Mouse (Mus musculus) hindlimb bud, embryonic 11.5 days (tissue): ENCODE results near the gene Gins2.
A peak's percentile ranks its signal among the peaks of the same experiment; 100 is the strongest.

Experiments
- DNase-seq: peaks from one replicate; pipeline ENCODE4 v3.0.0-alpha.2; 2012; ENCODE audit warnings: low read depth, low spot score; ENCODE audit errors: extremely low spot score

Gene Gins2

DNA sequence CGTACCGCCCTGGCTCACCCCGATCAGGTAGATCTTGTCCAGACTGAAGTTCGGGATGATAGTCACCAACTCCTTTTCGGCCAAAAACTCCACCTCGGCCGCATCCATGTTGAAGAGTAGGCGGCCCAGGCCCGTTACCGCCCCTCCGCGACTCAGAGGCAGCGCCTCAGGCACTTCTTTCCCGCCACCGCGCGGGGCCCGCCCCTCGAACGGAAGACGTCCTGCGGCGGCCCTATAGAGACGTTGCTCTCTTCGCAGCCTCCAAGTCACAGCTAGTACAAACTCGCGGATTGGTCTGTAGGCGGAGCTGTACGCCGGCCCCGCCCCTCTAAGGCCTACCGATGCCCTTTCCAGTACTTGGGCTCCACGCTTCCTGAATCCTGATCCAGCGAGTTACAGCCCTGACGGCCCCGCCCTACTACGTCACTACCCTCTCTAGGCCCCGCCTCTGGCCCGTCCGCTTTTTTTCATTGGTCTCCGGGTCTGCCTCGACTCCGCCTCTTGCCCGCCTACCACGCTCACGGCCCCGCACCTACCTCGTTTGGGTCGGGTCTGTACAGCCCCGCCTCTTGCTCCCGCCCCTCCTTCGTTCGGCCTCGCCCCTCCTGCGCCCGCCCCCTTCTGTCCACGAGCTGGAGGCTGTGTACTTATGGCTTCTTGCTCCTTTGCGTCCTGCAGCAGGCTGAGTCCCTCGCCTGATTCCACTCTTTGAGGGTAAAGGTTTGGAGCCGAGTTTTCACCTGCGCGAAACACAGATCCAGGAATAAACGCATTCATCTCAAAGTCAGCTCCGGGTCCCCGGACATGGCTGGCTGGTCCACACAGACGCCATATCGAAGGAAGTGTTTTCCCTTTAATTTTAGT lies at the start of gene Gins2:
Gene Gins2, minus strand, starts transcription at position 397 of the 864 bp plus-strand sequence.
- DNase-seq = peak; percentile 97

DNA sequence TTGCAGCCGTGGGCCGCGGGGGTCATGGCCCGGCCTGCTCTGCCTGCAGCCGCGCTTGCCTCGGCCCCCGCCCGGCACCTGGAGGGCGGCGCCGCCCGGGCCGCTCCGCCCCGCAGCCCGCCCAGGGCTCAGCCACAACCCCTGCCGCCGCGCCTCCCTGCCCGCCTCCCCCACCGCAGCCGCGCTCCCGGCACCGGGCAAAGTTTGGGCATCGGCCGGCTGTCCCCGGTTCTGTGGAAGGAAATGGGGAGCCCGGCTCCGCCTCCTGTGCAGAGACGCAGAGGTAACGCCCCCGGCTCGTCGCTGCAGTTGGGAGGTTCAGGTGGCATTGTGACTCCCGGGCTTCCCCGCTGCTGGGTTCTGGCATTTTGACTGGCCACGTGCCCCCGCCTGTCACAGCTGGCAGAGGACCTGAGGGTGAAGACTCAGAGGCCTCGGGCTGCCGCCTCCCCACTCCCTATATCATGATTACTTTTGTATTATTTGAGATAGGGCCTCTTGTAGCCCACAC lies 45.3 kb upstream of the Gins2 start:
- no peak for DNase-seq

DNA sequence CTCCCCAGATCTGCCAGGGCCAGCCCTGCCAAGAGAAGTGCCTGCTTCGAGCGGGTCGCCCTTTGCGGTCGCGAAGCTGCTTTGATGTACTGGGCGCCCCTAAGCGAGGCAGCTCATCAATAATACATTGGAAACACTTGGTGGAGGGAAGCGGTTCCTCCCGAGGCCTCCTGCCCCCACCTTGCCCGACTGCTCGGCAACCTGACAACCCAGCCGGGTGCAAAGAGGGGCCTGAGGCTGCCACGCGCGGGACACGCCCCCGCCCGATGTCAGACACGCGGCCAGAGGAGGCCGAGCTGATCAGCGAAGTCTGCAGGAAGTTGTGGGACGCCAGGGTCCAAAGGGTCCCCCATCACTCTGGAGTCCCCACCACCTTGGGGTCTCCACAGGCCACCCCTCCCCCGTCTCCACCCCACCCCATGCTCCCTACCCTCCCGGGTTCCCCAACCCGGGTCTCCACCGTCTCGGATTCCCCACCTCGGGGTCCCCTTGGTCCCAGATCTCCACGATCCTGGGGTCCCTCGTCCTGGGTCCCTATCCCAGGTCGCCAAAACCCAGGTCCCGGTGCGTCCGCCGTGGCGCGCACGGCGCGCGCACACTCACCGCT lies 44.7 kb upstream of the Gins2 start:
- DNase-seq = no peak

DNA sequence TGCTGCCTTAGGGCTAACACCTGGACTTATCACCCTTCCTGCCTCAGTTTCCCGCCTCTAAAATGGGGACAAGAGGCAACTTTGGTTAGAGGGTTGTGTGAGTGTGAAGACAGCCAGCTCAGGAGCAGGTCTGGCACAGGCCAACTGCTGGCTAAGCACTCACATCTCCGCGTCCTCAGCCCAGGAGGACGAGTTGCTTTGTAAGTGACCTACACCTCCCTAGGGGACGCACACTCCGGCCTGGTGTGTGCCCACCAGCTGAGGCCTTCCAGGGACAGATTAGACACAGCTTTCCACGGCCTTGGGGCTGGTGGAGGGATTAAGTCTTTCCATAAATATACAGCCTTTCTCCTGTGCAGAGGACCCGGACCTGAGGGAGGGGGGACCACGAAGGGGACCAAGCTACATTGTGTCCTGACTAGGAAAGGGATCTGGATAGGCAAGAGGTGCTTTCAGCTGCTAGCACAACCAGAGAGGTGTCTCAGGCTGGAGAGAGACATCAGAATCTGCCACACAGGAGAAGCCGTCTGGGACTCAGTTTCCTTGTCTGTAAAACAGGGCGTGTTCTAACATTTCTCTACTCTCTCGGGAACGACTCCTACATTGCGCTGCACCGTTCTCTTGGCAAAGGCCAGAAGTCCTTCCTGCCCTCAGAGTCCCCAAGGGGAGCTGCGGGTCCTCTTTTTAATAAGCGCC lies 44.0 kb upstream of the Gins2 start:
- no peak for DNase-seq

DNA sequence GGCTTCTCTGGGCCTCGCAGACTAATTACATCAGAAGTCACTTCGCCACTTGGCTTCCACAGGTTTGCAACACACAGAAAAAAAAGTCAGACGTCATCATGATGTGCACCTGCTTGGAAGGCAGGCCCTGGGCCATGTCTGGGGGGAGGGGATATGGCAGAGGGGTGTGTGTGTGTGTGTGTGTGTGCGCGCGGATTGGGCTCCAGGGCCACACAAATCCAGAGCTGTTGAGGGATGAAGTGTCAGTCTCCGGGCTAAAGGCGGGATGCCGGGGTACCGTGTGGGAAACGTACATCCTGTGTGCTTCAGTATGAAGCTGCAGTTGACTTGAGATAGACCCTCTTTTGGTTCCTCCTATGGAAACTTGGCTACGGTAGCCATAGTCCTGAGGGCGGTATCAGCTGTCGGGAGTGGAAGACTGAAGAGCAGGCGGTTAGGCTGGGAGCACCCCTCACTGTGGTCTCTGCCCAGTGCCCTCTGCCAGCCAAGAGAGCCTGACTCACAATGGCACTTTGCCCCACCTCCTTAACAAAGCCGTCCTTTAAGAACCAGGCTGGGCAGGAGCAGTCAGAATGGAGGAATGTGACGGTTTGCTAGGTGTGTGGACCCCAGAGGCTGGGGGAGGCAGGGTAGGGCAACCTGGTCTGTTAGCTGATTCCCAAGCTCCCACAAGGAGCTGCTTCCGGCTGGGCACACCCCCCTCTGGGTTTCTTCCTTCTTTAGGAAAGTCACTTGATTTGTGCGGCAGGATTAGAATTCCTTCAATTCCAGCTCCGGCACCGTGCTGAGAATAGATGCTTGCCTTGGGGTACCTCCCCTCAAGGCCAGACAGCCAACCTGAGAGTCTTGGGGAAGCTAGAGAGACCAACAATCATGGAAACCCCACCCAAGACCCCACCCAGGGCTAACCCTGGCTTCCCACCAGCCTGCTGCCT lies 42.6 kb upstream of the Gins2 start:
- DNase-seq = no peak

DNA sequence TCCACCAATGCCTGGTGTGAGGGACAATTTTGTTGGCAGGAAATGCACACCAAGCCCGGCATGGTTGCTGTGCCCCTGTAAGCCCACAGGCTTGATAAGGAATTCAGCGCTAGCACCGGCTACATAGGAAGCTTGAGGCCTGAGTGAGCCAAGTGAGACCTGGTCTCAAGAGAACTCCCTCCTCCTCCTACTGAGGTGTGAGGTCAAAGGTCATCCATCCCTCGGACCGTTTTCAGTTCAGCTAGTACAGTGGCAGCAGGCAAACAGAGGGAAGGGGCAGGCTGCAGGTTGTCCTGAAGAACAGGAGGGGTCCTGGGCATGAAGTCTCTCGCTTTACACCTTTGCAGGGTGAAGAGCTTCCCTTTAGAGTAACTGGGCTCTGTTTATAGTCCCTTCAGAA lies 41.7 kb upstream of the Gins2 start:
- DNase-seq = no peak

DNA sequence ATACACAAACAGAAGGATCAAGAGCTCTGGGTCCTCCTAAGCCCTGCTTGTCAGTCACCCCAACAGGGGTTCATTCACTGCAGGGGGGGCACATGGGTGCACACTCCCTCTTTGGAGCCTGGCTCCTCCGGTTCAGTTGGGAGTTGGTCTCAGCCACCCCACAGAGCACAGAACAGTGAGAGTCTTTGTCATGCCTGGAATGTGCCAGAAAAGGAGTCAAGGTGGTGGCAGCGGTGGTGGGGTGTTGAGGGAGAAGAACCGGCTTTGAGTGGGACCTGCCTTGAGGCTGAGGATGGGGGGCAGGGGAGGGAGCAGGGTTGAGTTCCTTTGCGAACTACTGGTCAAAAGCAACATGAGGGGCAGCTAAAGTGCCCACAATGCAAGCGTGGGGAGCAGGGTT lies 40.9 kb upstream of the Gins2 start:
- DNase-seq = no peak

DNA sequence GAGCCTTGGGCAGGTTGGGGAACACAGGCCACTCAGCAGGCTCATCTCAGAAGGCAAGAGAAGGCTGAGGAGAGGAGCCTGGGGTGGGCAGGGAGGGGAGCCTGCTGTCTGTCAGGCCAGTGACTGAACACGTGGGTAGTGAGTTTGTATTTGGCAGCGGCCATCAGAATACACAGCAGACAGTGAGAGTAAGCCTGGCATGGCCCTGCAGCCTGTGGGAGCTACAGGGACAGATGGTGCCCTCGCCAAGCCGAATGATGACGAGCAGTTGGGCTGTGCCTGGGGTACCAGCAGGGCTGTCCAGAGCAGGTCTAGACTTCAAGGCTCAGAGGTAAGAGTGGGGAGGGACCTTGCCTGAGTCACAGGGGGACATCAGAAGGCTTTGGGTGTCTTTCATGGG lies 38.2 kb upstream of the Gins2 start:
- DNase-seq = no peak

DNA sequence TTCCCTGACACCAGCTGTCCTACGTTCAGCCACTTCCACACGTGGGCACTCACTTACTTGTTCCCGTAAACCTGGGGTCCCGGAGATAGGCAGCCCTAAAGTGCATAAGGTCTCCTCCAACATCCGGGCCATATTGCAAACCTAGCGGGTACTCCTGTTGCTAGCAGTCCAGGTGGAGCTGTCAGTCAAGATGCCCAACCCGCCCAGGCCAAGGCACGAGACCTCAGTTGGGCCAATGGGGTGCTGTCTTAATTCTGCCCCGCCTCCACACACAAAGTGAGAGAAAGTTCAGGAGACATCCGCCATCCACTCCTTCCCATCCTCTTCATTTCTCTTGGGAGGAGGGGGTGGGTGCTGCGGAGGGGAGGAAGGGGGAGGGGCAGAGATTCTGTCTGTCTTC lies 37.4 kb upstream of the Gins2 start:
- no peak for DNase-seq

DNA sequence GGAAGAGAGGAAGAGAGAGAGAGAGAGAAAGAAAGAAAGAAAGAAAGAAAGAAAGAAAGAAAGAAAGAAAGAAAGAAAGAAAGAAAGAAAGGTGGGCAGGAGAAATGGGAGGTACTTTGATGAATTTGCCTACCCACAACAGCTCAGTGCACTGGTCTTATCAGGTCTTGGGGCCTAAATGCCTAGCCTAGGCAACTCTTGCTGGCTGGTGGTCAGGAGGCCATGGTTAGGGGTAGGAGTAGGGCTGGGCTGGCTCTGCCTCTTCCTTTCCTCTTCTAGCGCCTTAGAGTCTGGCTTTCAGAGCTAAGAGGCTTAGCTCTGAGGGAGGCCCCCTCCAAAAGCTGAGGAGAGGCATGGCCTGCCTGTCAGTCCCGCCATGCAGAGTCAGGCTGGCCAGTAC lies 34.5 kb upstream of the Gins2 start:
- DNase-seq = no peak

DNA sequence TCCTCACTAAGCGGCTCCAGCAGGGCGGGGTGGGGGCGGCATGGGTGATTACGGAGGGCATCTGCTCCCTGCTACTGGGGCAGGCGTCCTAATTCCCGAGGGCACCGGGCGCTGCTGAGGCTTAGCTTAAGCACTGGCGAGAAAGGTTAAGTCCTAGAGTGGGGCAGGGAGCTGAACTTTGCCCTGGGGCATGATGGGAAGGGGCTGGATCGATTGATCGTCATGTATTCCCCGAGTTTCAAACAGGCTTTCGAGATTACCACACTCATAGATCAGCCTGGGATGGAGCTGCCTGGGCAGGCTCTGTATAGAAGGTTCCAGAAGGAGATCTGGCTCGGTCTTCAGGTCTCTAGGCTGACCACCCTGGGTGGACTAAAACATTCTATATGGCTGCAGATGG lies 33.1 kb upstream of the Gins2 start:
- no peak for DNase-seq

DNA sequence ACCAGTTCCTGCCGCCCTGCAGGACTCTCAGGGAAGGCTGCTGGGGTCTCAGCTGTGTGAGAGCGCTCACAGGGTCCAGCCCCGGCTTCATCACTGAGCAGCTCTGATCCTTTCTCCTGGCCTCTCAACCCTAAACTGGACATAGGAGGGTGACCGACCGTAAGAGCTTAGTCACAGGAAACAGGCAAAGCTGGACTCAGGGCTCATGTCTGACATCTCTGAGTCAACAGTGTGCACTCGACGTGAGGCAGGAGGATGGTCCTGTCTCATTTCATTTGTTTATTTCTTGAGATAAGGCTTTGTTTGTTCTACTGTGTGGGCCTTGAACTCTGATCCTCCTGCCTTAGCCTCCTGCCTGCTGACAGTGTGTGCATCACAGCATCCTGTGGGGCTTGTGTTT lies 31.3 kb upstream of the Gins2 start:
- DNase-seq = no peak

DNA sequence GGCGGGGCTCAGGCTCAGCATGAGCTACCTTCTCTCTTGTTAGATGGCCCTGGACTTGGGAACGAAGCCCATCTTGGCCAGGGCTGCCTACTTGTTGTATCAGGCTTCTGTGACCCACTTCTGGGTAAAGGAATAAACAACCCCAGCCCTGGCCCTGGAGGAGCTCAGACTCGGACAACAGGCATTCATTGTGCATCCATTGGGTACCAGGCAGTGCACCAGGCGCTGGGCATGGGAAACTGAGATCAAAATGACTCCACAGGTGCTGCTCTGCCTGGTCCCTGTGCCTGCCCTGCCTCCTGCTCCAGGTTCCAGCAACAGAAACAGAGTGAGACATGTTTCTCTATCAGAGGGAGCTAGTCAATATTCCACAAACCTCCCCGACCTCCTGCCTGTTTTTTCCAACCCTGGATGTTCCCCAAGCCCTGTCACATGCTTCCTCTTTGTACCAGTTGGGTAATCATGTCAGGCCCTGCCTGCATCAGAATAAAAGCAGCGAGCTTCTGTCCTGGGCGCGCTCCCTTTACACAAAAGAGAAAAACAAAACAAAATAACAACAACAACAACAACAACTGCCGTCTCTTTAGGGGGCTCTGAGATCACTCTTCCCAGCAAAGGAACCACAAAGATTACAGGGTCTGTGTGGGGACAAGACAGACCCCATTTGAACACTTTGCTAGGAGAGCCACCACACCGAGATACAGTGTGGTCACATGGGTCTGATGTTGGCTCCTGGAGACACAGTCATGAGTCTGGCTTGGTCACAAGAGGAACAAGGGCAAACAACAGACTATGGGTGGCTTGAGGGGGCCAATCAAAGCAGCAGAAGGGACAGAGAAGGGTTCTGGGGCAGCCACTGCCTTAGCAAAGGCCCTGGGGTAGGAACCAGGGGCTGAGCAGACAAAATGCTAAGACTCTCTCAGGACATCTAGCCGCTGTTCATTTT lies 30.4 kb upstream of the Gins2 start:
- DNase-seq = no peak

DNA sequence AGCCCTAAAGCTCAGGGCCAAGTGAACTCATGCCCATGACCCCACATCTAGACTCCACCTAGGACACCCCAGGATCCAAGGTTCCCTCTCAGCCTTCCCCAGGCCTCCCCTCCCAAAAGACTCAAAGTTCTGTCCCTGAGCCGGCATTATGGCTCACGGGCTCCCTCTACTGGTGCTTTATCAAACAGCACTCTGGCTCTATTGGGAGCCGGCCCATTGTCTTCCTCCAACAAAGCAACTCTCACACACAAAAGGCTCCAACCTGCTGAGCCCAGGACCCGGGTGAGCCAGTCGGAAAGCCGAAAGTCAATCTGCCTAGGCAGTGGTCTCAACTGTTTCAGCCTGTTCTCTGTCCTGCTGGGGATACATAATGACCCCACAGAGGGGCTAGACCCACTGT lies 29.0 kb upstream of the Gins2 start:
- peak; percentile 52 for DNase-seq

DNA sequence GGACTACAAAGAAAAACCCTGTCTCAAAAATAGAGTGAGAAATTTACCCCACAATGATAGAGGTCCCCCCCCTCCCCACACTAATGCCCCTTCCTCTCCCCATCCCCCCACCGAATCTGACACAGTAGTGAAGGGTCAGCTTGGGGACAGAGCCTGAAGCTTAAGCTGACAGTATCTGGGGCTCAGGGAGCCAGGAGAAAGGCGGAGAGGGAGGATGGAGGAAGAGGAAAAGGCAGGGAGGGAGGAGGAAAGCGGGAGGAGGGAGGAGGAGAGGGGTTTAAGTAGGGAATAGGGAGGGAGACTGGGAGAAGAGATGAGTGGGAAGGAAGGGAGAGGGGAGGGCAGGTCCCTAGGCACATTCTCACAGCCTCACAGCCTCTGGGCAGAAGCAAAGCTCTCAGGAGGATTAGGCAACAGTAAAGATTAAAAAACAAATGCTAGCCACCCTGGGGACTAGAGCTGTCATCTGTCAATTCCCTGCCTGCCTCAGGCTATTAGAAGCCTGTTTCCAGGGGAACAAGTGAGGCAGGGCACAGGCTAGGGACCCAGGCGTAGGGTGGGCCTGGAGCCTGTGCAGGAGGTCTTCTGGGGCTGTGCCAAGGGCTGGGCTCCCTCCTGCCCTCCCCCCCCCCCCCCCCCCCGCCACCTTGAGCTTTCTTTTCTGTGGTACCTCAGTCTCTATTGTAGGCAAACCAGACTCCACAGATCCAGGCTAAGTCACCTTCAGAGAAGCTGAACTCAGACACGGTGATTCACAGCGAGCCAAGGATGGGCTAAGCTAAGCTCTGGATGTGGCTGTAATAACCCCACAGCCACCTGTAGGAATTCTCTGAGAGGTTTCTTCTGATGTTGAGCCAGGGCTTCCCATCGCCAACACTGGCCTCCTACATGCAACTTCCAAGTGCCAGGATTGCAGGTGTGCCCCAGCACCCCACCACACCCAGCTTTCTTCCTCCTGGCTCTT lies 27.8 kb upstream of the Gins2 start:
- no peak for DNase-seq

DNA sequence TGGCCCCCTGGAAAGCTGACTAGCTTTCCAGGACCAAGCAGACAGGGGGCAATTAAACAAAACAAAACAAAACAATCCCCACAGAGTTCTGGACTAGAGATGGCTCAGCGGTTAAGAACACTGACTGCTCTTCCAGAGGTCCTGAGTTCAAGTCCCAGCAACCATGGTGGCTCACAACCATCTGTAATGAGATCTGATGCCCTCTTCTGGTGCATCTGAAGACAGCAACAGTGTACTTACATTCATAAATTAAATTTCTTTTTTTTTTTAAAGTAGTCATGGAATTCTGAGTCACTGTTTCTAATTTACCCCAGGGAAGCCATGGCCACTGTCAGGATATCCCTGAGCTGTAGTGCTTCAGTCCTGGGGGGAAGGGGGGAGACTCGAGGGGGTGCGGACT lies 25.4 kb upstream of the Gins2 start:
- no peak for DNase-seq

DNA sequence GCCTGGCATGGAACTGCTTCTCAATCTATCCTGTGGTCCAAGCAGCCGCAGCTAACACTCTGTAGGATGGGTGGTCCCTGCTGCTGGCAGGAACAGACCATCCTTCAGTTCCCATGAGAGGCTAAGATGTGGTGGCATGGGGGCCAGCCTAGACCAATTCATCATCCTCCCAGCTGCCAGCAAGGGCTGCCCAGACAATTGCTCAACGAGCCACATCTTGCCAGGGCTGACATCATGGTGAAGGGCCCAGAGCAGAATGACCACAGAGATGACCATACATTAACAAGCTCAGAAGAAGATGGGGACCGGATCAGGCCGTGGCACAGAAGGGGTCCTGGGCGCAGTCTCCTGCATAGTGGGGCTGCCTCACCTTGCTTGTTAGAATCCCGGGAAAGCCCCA lies 21.7 kb upstream of the Gins2 start:
- DNase-seq = no peak

DNA sequence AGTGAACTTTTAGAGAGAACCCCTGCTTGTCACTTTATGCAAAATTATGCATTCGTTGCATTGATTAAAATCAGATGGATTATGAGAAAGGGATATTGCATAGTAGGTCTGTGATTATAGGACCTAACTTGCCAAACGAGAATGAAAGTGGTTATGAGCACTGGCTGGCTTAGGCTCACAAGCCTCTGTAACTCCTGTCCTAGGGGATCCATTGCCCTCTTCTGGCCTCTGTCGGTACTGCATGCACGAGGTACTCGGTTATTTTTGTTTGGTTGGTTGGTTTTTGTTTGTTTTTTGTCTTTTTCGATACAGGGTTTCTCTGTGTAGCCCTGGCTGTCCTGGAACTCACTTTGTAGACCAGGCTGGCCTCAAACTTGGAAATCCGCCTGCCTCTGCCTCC lies 18.8 kb upstream of the Gins2 start:
- DNase-seq = peak; percentile 56

DNA sequence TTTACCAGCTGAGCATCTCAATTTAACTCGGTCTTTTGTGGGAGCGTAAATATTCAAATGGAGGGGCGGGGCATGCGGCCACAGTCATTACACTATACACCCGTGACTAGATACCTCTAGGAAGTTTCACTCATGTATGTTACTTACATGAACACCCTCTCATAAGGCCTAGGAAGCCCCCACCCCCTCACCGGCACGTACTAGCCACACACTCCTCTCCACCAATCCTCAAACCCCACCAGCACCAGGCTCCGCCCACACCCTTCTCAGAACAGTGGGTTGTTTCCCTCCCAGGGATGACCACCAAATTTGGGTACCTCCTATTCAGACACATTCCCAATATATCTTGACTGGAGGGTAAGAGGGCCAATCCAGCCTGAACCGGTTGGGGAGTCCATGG lies 18.4 kb upstream of the Gins2 start:
- DNase-seq = no peak
